Mouse (Mus musculus) cortical plate, adult 2 months (tissue): ENCODE measurements around the gene Mpeg1.

Experiments used
- CTCF ChIP-seq: fragments of 200-500 bp; IDR thresholded peaks from 2 replicates; pipeline ENCODE4 v1.5.1; 2011; ENCODE audit warnings: mild to moderate bottlenecking, control low read depth, low read length; ENCODE audit not compliant: insufficient read depth; ENCODE audit errors: extremely low read depth
- POLR2A ChIP-seq: fragments of 200-500 bp; IDR thresholded peaks from 2 replicates; pipeline ENCODE4 v1.6.1; 2011; ENCODE audit warnings: mild to moderate bottlenecking, low read length, control low read depth; ENCODE audit not compliant: insufficient read depth; ENCODE audit errors: extremely low read depth

DNA sequence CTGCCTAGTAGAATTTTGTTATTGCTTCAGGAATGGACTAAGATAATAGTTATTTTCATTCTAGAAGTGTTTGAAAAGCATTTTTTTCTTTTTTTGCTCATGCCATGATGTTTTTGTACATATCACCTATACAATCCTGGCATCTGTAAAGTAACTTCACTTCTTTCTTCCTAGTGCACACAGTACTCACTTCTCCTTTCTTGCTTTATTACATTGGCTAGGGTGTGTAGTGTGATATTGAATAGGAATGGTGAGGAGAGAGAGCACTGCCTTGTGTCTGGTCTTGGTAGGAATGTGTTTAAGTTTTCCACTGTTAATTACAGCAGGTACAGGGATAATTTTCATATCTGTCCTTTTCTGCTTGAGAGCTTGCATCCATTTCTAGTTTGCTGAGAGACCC lies 54.0 kb downstream of the Mpeg1 start:
- TF ChIP-seq CTCF = no peak
- TF ChIP-seq POLR2A = no peak
